Mouse (Mus musculus) liver, adult (tissue): ENCODE measurements around the gene Dock1.

Experiments used
- GATA4 ChIP-seq: IDR thresholded peaks from 2 replicates; pipeline ENCODE4 v1.6.1; 2014; ENCODE audit warnings: mild to moderate bottlenecking, low read length; ENCODE audit not compliant: insufficient replicate concordance

Dock1 gene

DNA sequence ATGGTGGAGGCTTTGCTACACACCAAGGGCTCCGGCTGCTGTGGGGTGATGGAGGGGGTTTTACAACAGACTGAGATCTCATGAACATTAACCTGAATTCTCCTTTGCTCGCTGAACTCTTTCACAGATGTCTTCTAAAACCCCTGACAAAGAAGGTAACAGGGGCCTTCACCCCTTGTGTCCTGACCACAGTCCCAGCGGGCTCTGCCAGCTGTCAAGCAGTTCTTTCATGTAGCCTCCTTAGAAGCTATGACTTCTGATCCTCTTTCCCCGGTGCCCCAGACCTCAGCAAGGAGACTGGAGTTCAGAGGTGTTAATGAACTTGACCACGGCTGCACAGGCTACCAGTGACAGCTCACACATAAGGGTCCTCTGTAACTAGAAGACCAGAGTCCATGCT lies 393.4 kb downstream of the Dock1 start:
- TF ChIP-seq GATA4 = no peak

DNA sequence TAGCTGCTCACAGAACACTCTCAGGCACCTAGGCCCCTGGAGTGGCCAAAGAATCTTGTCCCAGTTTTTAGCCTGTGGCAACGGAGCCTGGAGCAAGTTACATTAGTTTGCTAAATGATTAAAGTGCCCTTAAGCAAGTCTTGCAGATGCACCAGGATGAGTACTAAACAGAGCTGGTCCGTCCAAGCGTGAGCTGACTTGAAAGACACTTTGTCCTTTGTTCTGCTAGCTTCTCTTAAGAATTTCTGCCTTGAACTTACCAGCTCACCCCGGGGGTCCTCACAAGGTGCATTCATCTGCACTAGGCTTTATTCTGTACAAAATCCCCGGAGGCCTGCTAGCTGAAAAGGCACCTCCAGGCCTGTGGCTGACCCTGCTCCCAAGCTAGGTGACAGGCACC lies 394.8 kb downstream of the Dock1 start:
- TF ChIP-seq GATA4 = no peak

DNA sequence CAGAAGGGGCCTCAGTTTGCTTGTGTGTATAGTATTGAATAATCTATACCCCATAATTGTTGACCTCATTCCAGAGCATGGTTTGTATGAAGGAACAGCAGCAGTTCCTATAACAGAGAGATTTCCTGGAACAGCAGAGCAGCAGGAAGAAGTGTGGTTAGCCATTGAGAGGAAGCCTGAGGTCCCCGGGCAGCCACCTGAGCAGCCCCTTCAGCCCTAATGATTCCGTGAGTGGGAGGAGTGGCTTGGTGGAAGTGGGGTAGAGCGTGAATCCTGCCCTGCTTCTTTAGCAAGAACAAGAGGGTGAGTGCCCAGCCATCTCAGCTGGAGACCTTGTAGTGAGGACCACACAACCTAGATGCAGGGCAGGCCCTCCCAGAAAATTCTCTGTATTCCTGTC lies 398.4 kb downstream of the Dock1 start:
- TF ChIP-seq GATA4 = no peak

DNA sequence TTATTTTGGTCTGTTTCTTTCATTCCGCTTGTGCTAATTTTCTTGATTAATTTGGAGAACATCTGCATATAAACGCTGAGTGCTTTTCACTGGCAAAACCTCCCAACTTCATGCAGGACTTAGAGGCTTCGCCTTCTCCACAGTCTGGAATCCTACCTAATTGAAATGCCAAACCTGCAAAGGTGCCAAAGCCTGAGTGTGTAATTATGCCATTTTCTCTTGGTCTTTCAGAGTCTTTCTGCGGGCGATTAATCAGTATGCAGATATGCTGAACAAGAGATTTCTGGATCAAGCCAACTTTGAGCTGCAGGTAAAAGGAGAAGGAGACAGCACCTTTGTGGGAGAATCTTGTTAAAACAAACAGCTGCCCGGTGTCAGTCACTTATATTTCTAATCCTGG lies 406.4 kb downstream of the Dock1 start:
- no peak for TF ChIP-seq GATA4

DNA sequence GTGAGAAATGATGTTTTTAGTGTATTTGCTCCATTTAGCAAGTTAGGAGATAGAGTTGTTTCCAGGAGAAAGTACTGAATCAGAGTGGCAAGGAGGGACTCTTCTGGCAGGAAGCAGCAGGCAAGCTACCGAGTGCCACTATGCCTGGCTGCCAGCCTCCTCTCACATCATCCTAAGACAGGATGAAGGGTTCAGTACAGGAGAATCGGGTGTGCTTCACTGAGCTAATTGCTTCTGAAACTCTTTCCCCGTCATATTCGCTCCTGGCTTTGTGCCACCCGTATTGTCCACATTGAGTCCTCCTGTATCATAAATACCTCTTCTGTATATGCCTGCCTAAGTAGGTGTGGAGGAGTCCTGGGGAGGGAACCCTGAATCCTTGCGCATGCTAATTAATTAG lies 406.9 kb downstream of the Dock1 start:
- no peak for TF ChIP-seq GATA4

DNA sequence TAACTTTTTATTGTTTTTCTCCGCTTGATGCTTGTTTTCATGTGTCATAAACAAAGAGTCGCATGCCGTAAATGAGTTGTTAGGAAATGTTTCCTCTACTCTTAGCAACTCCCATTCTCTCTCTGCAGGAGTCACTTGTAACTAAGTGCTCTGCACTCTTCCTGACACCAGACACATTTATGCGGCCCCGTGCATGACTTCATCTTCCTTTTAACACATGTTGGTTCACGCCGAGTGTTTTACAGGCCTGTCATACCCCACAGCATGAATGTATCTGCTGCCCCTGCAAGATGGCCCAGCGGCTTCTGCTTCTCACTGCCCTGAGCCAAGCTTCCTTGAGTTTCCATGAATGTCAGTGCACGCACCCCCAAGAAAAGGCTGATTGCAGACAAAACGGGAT lies 407.4 kb downstream of the Dock1 start:
- TF ChIP-seq GATA4 = no peak

DNA sequence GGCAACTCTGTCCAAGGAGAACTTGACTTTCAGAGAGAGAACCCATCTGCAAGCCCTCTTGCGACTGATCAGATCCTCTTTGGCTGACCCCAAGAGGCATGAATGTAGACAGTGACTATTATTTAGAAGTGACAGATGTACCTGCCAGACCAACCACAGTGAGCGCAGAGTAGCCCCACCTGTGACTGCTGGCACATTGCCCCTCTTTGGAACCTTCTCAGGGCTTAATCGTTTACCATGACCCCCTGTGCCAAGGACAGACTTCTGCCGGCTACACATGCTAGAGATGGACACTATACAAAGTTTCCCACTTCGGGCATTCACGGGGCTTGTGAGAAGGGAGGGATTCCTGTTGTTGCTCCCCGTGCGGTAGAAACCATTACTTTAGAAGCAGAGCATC lies 413.0 kb downstream of the Dock1 start:
- TF ChIP-seq GATA4 = no peak

DNA sequence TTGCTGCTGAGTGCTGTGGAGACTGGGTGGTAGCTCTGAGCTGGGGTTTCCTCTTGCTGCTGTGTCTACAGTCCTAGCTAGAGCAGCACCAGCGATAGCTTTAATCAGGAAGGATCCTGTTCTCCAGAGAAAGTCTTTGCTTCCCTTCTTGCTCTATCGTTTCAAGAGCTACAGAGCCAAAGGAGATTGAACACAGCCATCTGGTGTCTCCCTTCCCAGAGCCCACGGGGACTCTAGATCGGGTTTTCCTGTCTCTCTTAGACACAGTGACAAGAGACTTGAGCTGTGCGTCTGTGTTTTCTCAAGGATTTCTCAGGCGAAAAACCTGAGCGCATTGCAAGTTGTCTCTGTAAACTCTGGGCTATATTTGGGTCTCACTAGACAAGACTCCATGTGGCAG lies 413.6 kb downstream of the Dock1 start:
- no peak for TF ChIP-seq GATA4

DNA sequence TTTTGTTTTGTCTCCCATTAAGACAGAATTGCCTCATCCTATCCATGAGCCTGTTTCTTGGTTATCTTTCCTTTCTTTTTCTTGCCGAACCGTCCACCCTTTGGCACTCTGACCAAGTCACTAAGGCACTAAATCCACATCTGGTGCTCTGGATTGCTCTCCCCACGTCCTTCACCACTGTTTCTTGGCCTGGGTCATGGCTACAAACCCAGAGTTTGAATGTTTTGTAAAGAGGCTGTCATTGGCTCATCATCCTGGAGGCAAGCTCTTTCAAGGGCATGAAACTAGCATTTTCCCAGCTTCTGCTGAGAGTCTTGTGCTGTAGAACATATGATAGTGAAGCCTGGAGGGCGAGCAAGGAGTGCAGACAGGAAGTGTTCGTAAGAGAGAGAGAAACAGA lies 416.1 kb downstream of the Dock1 start:
- TF ChIP-seq GATA4 = no peak

DNA sequence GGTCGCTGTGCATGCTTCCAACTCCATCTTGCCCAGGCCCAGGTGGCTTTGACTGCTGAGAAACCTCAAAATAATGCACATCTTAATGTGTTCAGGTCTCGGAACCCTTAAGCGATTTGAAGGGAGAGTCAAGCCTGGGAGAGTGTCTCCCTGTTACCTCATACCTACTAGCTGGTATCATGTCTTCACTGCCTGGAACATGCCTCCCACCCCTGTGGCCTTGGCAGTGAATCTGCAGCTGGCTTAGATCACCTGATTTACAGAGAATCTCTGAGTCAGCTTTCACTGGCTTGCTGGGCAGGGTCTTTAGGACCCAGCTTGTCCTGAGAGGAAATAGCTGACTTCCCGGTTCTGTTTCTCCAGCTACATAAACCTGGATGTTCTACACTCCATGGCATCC lies 419.2 kb downstream of the Dock1 start:
- no peak for TF ChIP-seq GATA4

DNA sequence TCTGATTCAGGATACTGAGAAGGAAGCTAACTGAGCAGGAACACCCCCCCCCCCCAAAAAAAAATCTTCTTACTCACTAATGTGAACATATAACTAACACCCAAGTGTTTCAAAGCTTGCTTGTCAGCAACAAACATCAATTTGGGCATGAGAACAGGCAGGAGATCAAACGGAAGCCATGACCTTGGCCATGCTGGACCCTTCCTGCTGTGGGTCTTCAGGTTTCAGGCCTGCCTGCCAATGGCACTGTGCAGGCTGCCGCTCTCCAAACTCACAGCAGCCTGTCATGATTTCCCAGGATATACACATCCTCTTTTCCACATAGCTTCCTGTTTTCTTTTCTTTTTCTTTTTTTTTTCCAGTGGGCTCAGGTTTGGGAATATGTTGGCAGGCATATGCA lies 423.4 kb downstream of the Dock1 start:
- TF ChIP-seq GATA4 = no peak

DNA sequence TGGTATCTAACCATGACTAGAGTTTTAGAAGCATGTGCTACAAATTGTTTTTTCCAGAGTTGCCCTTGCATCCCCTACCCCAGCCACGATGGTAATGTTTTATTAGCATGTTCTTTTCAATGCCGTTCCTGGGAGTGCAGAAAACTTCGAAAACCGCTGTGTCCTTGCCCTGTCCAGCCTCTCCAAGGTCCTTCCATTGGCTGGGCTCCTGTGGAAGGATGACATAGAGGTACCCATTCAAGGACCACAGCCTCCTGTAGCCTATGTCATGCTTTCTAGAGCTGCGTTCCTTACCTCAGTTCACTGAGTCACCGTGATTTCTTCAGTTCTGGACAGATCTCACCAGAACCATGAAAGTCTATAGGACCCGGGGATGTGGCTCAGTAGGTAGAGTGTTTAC lies 431.5 kb downstream of the Dock1 start:
- no peak for TF ChIP-seq GATA4

DNA sequence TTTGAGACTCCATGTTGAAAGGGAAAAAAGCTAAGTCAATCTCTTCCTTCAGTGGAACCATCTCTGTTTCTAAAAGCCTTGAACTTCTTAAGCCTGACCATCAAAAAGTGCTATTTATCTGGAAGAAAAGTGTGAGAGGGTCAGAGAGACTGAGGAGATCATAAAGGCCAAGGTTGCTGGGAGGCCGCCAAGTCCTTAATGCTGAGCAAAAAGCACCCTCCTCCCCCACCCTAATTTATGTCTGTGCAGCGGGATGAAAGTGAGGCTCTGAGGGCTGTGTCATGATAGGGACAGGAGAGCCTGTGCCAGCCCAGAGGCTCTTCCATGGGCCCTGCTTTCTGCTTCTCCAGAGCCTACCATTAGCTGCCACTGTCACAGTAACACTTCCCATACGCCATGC lies 436.1 kb downstream of the Dock1 start:
- no peak for TF ChIP-seq GATA4

DNA sequence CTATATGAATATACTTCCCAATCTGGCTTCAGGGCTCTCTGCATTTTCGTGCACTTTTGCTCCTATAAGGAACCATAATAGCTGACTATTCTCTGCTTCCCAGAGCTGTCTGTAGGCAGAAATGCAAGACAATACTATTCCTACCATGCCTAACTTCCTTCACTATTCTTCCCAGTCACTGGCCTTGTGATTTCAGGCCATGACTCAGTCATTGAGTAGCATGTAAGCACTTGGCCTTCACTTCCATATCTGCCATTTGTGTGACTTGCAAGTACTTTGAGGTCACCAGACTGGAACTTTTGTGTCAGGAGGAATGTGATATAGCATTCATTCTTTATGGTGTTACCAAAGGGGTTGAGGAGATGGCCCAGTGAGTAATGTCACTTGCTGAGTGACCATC lies 439.9 kb downstream of the Dock1 start:
- no peak for TF ChIP-seq GATA4

DNA sequence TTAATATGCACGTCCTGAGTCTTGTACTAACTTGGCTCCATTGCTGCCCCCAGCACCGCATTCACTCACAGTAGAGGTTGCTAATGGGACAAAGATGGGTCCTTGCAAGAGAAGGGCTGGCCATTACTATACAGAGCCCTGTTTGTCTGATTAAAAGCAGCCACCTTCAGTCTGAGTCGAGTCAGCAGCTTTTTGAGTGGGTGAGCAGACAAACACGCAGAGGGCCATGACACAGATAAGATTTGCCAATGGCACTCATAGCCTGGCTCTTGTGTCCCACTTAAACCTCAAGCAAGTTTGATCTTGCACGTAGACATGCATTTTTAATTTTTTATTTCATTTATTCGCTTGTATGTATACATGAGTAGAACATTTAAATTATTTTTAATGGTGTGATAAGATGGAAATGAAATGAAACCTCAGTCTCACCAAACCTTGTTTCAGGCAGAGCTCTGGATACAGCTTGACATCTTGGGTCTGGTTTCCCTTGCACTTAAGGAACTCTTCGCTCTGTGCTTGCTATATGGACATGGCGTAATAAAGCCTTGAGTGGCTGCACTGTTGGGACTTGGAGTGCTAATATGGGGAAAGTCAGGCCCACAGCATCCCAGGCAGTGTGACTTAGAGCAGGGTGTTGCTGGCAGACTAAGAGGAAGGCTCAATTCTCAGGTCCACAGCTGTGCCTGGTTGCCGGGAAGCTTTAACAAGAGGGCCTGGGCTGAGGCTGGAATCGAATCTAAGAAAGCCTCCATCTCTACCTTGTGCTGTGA lies 455.0 kb downstream of the Dock1 start:
- TF ChIP-seq GATA4 = no peak

DNA sequence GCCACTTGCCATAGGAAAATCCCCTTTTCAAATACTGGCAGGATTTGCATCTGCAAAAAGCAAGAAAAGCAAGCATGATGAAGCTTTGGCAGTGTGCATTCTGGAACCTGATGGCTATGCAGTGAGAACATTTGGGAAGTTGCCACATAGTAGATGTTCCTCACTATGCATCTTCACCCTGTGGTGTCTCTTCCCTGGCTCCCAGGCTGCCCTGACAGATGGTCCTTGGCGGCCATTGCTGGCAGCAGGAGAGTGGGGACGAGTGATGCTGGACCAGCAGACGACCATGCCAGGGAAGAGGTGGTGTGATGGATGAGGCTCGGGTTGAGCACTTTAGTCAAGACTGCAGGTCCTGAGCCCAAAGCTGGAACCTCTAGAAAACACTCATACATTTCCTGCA lies 462.0 kb downstream of the Dock1 start:
- TF ChIP-seq GATA4 = no peak

DNA sequence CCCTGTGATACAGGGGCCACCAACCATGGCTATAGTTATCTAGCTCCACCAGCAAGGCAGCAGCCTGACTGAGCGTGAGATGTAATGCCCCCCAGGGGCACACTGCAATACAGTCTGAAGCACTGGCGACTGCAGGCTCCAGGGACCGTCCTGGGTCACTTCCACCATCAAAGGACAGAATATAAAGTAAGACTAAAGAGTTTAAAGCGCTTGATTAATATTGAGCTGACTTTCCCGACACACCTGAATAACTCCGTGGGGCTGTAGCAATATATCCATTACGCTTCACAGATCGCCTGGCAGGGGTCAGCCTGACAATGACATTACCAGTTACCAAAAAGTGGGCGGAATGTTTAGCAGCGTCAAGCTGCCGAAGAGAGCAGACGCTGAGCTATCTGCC lies 464.2 kb downstream of the Dock1 start:
- no peak for TF ChIP-seq GATA4
